Mouse (Mus musculus) kidney, postnatal 14 days (tissue): ENCODE measurements around the gene Rbm20.

Source experiments
- DNase-seq: peaks from one replicate; pipeline ENCODE4 v3.0.0; 2022; ENCODE audit warnings: mixed read lengths

The Rbm20 gene

GRCm38 (mm10) chr19:53821241-53822120, 144.4 kb downstream of the Rbm20 start:
- no peak for DNase-seq

DNA sequence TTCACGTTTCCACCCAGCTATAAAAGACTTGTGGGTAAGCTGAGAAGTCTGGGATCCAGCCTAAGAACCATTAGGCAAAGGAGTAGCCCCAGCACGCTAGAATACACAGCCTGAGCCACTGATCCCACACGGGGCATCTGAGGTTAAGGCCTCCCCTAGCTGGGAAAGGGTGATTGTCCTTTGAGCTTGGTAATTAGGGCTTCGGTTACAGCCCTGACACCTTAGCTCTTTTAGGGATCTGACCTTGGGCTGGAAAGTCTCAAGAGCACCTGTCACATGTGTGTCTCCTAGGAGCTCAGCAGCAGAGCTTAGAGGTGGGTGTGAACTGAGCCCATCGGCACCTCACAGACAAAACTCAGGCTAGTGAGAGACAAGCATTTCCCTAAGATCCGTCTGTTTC, 146.7 kb downstream of the Rbm20 start:
- no peak for DNase-seq

GRCm38 (mm10) chr19:53824872-53825680, 148.0 kb downstream of the Rbm20 start:
- DNase-seq: no peak

- DNase-seq: no peak
Observed at GRCm38 (mm10) chr19:53829990-53830389, 152.9 kb downstream of the Rbm20 start.

- peak; percentile 48 for DNase-seq
Observed at GRCm38 (mm10) chr19:53830407-53831163, 153.5 kb downstream of the Rbm20 start.

- no peak for DNase-seq
Observed at GRCm38 (mm10) chr19:53831164-53831448, 154.0 kb downstream of the Rbm20 start.

DNA sequence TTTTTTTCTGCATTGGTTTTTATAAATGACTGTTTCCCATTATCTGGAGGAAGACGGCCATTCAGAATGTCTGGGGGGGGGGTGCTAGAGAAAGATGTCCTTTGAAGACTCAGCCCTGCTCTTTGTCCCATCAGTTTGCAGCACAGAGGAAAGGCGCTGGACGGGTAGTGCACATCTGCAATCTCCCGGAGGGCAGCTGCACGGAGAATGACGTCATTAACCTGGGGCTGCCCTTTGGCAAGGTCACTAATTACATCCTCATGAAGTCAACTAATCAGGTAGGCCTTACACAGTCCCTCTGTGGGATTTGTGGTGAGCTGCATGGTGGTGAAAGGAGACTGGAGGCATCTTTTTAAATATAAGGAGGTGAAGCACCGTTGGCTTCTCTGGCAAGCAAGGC, 155.4 kb downstream of the Rbm20 start:
- DNase-seq: no peak

DNA sequence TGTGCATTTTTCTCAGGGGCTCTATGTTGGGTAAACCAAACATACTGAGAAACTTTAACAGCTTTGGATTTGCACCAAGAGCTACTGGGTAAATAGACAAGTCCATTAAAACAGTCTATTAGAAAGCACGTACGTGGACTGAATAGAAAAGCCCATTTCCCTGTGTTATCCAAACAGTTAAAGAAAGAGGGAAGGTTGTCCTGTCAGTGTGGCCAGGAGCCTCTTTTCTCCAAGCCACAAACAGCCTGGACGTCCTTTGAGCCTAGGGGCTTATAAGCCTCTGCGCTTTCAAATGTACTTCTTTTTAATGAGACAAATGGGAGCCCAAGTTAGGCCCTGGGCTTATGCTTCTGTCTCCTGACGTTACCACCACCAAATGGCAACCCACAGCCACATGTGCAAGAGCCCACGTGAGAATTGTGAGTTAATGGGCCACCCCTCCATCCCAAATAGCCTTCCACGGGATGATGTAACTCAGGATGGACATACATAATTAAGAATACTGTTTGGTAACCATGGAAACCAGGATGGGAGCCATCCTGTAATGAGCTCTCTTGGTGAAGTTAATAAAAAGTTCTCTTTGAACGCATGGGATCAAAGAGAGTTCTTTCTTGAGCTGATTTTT, 156.8 kb downstream of the Rbm20 start:
- no peak for DNase-seq

- peak; percentile 53 for DNase-seq
Observed at GRCm38 (mm10) chr19:53836569-53837454, 159.7 kb downstream of the Rbm20 start.

GRCm38 (mm10) chr19:53838850-53839249, 161.7 kb downstream of the Rbm20 start:
- DNase-seq: no peak

DNA sequence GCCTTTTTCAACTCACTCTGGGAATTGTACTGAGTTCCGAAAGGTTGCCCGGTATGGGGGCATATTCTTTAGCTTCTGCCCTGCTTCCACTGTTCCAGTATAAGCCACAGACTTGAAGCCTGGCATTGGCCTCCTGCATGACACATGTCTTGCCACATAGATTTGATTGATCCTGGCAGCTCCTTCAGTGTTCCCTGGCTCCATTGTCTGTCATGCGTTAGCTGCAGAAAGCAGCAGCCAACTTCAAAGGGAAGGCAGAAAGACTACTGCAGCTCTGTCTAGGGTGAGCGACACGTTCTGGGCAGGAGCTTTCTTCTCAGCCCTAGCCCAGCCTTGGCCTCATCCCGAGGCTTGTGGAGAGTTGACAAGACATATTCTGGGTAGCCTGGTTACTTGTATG, 162.7 kb downstream of the Rbm20 start:
- no peak for DNase-seq

DNA sequence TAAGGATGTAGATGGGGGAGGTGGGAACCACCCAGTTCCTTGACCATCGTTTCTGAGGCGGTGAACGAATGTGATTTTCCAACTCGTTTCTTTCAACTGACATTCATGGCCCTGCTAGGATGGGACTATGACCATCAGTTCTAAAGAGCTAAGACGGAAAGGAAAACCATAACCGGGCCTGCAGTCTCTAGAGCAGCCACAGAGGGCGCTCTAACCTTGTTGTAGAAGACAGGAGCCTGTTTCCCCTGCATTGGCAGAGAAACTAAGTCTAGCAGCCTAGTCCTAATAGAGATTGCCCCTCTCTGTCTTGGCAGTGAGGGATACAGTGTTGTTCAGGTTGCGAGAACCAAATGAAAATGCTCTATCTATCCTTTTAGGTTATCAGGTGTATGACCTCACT, 164.8 kb downstream of the Rbm20 start:
- peak; percentile 40 for DNase-seq

DNA sequence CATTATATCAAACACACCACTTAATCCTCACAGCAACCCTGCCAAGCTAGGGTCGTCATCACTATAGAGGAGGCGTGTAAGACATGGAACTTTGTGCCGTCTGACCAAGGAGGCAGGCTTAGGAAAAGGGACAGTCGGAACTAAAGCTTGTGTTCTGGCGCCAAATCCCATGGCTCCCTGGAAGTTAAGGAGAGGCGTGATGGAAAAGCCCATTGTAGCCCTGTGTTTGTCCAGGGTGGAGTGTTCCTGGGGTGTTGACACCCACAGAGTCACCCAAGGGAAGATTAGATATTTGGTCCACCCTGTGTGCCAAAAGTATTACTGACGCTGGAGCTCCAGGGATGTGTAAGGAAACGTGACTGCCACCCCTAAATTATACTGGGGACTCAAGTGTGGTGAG, 166.9 kb downstream of the Rbm20 start:
- DNase-seq: no peak

DNA sequence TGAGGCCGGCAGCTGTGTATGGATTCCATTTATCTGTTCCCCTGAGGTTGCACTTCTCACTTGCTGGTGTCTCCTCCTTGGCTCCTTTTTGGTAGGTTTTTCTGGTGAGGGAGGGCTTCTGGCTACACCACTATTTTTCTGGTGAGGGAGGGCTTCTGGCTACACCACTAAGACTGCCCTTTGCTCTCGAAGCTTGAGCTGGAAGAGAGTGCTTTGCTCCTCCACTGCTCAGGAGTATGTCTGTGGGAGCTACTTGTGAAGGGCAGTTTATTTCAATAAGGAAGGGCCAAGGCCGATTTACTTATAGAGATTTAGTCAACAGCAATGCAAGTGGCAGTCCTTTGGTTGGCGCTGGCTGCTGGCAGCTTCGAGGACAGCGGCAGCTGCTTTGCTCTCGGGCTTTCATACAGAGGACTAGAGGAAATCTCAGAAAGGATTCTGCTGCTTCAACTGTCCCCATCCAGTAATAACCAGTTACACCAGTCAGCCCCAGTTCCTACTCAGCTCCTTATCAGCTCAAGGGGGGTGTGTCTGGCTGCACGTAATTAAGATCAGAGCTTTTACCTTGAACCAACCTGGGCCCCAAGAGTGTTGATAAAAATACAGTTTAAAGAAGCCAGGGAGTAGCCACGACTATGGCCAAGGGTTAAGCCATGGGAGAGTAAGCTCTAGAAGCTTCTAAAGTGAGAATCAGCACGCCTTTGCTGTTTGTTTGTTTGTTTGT, 171.3 kb downstream of the Rbm20 start:
- DNase-seq: no peak

DNA sequence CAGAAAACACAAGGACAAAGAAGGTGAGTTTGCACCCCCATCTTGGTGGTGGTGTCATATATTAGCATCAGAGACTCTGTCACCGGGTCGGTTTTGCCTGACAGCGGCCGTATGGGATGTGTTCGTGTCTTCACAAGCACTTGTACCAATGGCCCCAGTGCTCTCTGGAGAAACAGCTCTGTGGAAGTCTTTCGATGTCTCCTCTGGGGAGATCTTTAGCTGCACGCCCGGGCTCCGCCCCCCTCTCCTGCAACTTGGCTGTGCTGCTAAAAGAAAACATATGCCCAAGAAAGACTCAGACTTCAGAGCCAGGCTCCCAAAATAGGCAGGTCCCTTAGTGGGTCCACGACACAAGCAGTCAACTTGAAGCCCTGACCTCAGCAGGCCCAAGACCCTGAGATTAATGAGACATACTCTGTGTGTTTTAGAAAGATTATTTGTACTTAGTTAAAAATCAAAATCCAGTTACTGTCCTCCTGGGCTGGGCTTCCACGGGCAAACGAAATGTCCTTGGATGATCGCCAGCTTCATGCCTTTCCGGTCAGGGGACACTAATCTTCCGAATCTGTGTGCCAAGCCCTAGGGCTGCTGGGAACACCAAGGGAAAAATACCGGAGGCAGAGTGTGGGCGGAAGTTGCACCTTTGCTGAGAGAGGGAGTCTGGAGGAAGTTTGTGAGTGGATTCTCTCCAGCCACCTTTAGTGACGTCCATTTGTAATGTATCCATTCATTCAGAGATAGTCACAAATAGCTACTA, 173.2 kb downstream of the Rbm20 start:
- DNase-seq: peak; percentile 91

- no peak for DNase-seq
Observed at GRCm38 (mm10) chr19:53851352-53851751, 174.2 kb downstream of the Rbm20 start.

DNA sequence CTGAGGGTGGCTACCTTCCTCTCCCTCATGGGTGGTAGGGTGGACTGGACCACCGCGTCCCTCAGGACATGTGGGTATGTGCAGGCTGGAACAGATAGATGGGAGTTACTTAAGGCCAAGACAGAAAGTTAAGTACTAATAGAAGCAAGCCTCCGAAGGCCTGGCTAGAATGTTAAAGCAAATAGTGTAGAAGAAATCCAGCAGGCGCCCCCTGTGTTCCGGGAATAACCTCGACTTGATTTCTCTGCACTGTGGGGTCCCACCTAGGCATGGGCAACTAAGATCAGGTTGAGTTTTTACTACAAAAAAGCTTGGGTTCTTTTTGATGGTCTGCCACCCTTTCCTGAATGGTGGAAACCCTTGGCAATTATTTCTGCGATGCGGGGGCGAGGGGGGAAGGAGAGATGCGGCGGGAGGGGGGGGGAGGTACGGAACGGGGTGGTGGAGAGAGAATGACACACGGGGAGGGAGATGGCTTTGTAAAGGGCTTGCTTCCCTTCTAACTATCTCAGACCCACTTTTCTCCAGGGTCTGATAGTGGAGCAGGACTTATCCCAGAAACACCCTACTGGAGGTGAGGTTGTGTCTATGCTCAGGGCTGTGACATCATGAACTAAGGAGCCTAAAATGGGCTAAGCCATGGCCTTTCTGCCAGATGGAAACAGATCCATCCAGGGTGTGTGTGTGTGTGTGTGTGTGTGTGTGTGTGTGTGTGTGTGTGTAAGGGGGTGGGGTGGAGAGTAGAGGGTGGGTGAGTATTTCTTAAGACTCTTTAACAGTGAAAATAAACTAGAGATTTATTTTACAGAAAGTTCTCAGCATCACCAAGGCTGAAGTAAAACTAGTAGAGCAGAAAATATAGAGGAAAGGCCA, 175.0 kb downstream of the Rbm20 start:
- DNase-seq: no peak

- DNase-seq: peak; percentile 87
Observed at GRCm38 (mm10) chr19:53852699-53853451, 175.8 kb downstream of the Rbm20 start.

GRCm38 (mm10) chr19:53854978-53855377, 177.9 kb downstream of the Rbm20 start:
- DNase-seq: peak; percentile 11
